Comparison of ENCODE assay signal across 8 mouse cellular contexts in genomic region chr11:44617734-44618586, GRCm38 (mm10). TPM values are rescaled to one million over a fixed set of nuclear protein-coding genes. Genes with fewer than 3 reads are reported as not detected.
DNase-seq lines count a peak whose midpoint lies in the region; ATAC-seq lines count a peak whose summit lies in the region.

No protein-coding gene starts in this region.

- H3K4me2 ChIP-seq in hindbrain, embryonic 16.5 days (ENCODE audit: low read length), result peak overlapping the region; percentile 74
- H3K4me2 ChIP-seq in liver, embryonic 11.5 days, result peak overlapping the region; percentile 71
- peak overlapping the region; percentile 87 for H3K4me2 ChIP-seq in neural tube, embryonic 12.5 days (replicated peaks)

- ATAC-seq in hindbrain, embryonic 16.5 days, result peak; percentile 40
- ATAC-seq in liver, embryonic 11.5 days (replicated peaks; ENCODE audit: low FRiP score), result no peak; the same call in 1 of the 2 replicates
- ATAC-seq in neural tube, embryonic 12.5 days (ENCODE audit: low FRiP score, low read depth), result no peak

- H3K36me3 ChIP-seq in hindbrain, embryonic 16.5 days (ENCODE audit: control insufficient read depth, insufficient read depth, low read length), result no peaks in the 10 kb centered on the region
- no peaks in the 10 kb centered on the region for H3K36me3 ChIP-seq in liver, embryonic 11.5 days (ENCODE audit: control insufficient read depth, insufficient read depth, low read length)
- H3K36me3 ChIP-seq in neural tube, embryonic 12.5 days, result no peaks in the 10 kb centered on the region

- H3K27me3 ChIP-seq in hindbrain, embryonic 16.5 days (replicated peaks; ENCODE audit: control insufficient read depth, insufficient read depth, low read length), result peaks cover 2% of the 10 kb centered on the region; the same call in 1 of the 2 replicates
- peaks cover 91% of the 10 kb centered on the region for H3K27me3 ChIP-seq in liver, embryonic 11.5 days (replicated peaks; ENCODE audit: control insufficient read depth, insufficient read depth, low read length)
- H3K27me3 ChIP-seq in neural tube, embryonic 12.5 days (replicated peaks), result peaks cover 43% of the 10 kb centered on the region

- peak overlapping the region; percentile 66 for H3K4me3 ChIP-seq in hindbrain, embryonic 16.5 days (ENCODE audit: low read length)
- peak overlapping the region; percentile 46 for H3K4me3 ChIP-seq in liver, embryonic 11.5 days (ENCODE audit: low read depth, low read length)
- H3K4me3 ChIP-seq in neural tube, embryonic 12.5 days, result peak overlapping the region; percentile 67

- H3K4me1 ChIP-seq in hindbrain, embryonic 16.5 days (ENCODE audit: control insufficient read depth, insufficient read depth, low read depth, low read length), result peaks cover 11% of the 10 kb centered on the region
- H3K4me1 ChIP-seq in liver, embryonic 11.5 days (replicated peaks; ENCODE audit: control insufficient read depth, insufficient read depth, low read length), result 0 out of 2 replicates have a peak, but pooled peaks cover 2% of the 10 kb centered on the region
- H3K4me1 ChIP-seq in neural tube, embryonic 12.5 days, result peaks cover 40% of the 10 kb centered on the region

- peak overlapping the region; percentile 93 for H3K27ac ChIP-seq in hindbrain, embryonic 16.5 days (ENCODE audit: low read depth, low read length)
- H3K27ac ChIP-seq in liver, embryonic 11.5 days (ENCODE audit: low read depth, low read length), result no peak overlapping the region
- peak overlapping the region; percentile 86; the same call in 1 of the 2 replicates for H3K27ac ChIP-seq in neural tube, embryonic 12.5 days

- peak overlapping the region; percentile 83 for H3K9ac ChIP-seq in hindbrain, embryonic 16.5 days (ENCODE audit: low read depth, low read length)
- H3K9ac ChIP-seq in liver, embryonic 11.5 days (ENCODE audit: low read depth, low read length), result no peak overlapping the region
- peak overlapping the region; percentile 92 for H3K9ac ChIP-seq in neural tube, embryonic 12.5 days

- DNase-seq in layer of hippocampus, postnatal 10 days (ENCODE audit: low spot score in 2 of 2), result peak; percentile 35 to 42
- no peak for DNase-seq in layer of hippocampus, adult 11-12 months (ENCODE audit: low spot score)
- DNase-seq in cerebellum, adult 9-10 months, result peak; percentile 60
- peak; percentile 57 for DNase-seq in gastrocnemius, postnatal 10 days
- DNase-seq in liver, embryonic 11.5 days (ENCODE audit: low spot score), result peak; percentile 58
- DNase-seq in thymus, postnatal 4 days, result peak; percentile 64

- no peaks in the 10 kb centered on the region for H3K9me3 ChIP-seq in hindbrain, embryonic 16.5 days (ENCODE audit: control insufficient read depth, low read length)
- no peaks in the 10 kb centered on the region for H3K9me3 ChIP-seq in liver, embryonic 11.5 days (ENCODE audit: control insufficient read depth, low read length)
- no peaks in the 10 kb centered on the region for H3K9me3 ChIP-seq in neural tube, embryonic 12.5 days

- WGBS in hindbrain, embryonic 16.5 days, result under 1% methylated on average over 55 of the region's 55 CpGs
- 1% methylated on average over 54 of the region's 55 CpGs for WGBS in liver, embryonic 11.5 days
- under 1% methylated on average over 42 of the region's 55 CpGs for WGBS in neural tube, embryonic 12.5 days

RNA-seq across cellular contexts. Expression of gene Ebf1, which starts 0.8 kb away (rescaled TPM):
- total RNA-seq in layer of hippocampus, postnatal 10 days (2021), result 1 to 10 TPM; 3.7 to 5.2 TPM
- total RNA-seq in gastrocnemius, postnatal 10 days (2021), result 10 to 100 TPM; 25.8 to 36.2 TPM
- 106 and 111 TPM in 2 replicates for polyA plus RNA-seq in hindbrain, embryonic 16.5 days (2015; fragmentation: Nextera tagmentation; extraction: Ambion mirVana)
- polyA plus RNA-seq in liver, embryonic 11.5 days (2014; fragmentation: Nextera tagmentation; extraction: Ambion mirVana), result 0.75 and 0.99 TPM in 2 replicates
- polyA plus RNA-seq in neural tube, embryonic 12.5 days (2016; fragmentation: Nextera tagmentation; extraction: Ambion mirVana), result 109 and 112 TPM in 2 replicates

Comparison
In these comparisons a context has a peak if more than half of its experiments do, and no peak if none do; other contexts are left out.
1. RNA of gene Ebf1, which starts 0.8 kb away (polyA plus RNA-seq): 106 to 111 TPM in hindbrain, embryonic 16.5 days and 109 to 112 TPM in neural tube, embryonic 12.5 days; 0.75 to 0.99 TPM in liver, embryonic 11.5 days; every median in the first group is over 10 times any median in the second.
2. Peak in every context shown above with its lines, with median percentiles within 50 percentile points of each other: H3K4me2 ChIP-seq and H3K4me3 ChIP-seq.